Comparison of ENCODE assay signal across 12 mouse cellular contexts in the genomic region with DNA sequence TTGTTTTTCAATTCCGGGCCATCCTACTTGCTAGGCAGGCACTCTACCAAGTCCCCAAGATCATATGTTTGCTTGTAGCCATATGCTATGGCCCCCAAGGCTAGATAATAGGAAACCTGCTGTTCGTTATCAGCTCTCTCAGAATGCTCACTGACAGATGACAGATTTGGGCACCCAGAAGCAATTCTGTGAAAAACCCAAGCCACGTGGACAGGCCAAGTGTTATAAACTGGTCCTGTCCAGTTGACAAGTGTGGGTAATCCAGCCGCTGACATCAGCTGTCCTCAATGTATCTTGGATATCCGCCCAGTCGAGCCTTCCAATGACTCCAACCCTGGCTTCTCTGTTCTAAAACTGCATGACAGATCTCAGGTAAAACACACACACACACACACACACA.
DNase-seq lines count a peak whose midpoint lies in the region; ATAC-seq and TF ChIP-seq lines count a peak whose summit lies in the region.
"Had no signal": no experiment of that assay in that cellular context is flagged by ENCODE, and none has a peak within 500 bp of the region (broad histone marks: within the 10 kb centered on the region; RNA-seq: fewer than 3 reads in every experiment).

No protein-coding gene starts in this region.

- 15% methylated on average over 6 of the region's 6 CpGs for WGBS in heart, embryonic 14.5 days
- WGBS in hindbrain, postnatal 0 days, result 38% methylated on average over 6 of the region's 6 CpGs

- peak overlapping the region; percentile 67 to 68 for H3K27ac ChIP-seq in heart, embryonic 14.5 days (replicated peaks in 1 of 2; ENCODE audit: control insufficient read depth in 1 of 2, insufficient read depth in 1 of 2, low read depth in 2 of 2, low read length in 2 of 2)
- peak overlapping the region; percentile 68; the same call in 1 of the 2 replicates for H3K27ac ChIP-seq in hindbrain, postnatal 0 days
- H3K27ac ChIP-seq: liver, embryonic 12.5 days had no signal

- peaks cover 15 to 27% of the 10 kb centered on the region in 2 experiments for H3K4me1 ChIP-seq in heart, embryonic 14.5 days (ENCODE audit: control insufficient read depth in 2 of 2, insufficient read depth in 2 of 2, low read length in 2 of 2)
- peaks cover 14% of the 10 kb centered on the region for H3K4me1 ChIP-seq in hindbrain, postnatal 0 days (ENCODE audit: insufficient read depth, low read length)
- H3K4me1 ChIP-seq: liver, embryonic 12.5 days had no signal

- intact Hi-C loops in gastrocnemius, postnatal 36 days (cut with DNase I), result no loop called here
- intact Hi-C loops in left cerebral cortex, postnatal 25 days (cut with DNase I), result no loop called here

- H3K27me3 ChIP-seq in heart, embryonic 14.5 days (ENCODE audit: control insufficient read depth, insufficient read depth, low read length), result no peaks in the 10 kb centered on the region
- H3K27me3 ChIP-seq in hindbrain, postnatal 0 days (ENCODE audit: insufficient read depth, low read length), result no peaks in the 10 kb centered on the region
- H3K27me3 ChIP-seq: liver, embryonic 12.5 days had no signal

- no peaks in the 10 kb centered on the region for H3K36me3 ChIP-seq in heart, embryonic 14.5 days (ENCODE audit: control insufficient read depth, insufficient read depth, low read length)
- H3K36me3 ChIP-seq in hindbrain, postnatal 0 days (ENCODE audit: insufficient read depth, low read length), result no peaks in the 10 kb centered on the region
- H3K36me3 ChIP-seq: liver, embryonic 12.5 days had no signal

- TF ChIP-seq CTCF in hindbrain, postnatal 0 days (IDR thresholded peaks at IDR 0.05; ENCODE audit: low read depth), result no peak

- no peak overlapping the region for H3K4me3 ChIP-seq in heart, embryonic 14.5 days (ENCODE audit: control insufficient read depth in 1 of 2, insufficient read depth in 1 of 2, low read depth in 1 of 2, low read length in 2 of 2)
- H3K4me3 ChIP-seq in hindbrain, postnatal 0 days (ENCODE audit: low read length), result no peak overlapping the region
- H3K4me3 ChIP-seq: erythroblast, embryonic 14.5 days; liver, embryonic 12.5 days had no signal

- no peaks in the 10 kb centered on the region for H3K9me3 ChIP-seq in heart, embryonic 14.5 days (ENCODE audit: control insufficient read depth, low read length)
- H3K9me3 ChIP-seq in hindbrain, postnatal 0 days (ENCODE audit: low read length), result no peaks in the 10 kb centered on the region
- H3K9me3 ChIP-seq: liver, embryonic 12.5 days had no signal

- DNase-seq in gastrocnemius, postnatal 25 days, result peak; percentile 8
- no peak for DNase-seq in gastrocnemius, postnatal 36 days
- peak; percentile 46 for DNase-seq in retina, postnatal 1 day
- DNase-seq in retina, embryonic 14.5 days (ENCODE audit: low spot score), result no peak
- DNase-seq in hindbrain, postnatal 0 days (ENCODE audit: low spot score), result peak; percentile 58
- no peak for DNase-seq in left cerebral cortex, postnatal 25 days (ENCODE audit: low spot score in 2 of 2)
- DNase-seq in right cerebral cortex, adult 18-20 months, result no peak
- DNase-seq: thymus, postnatal 25 days had no signal

- no peak for ATAC-seq in heart, embryonic 14.5 days (ENCODE audit: insufficient number of reproducible peaks, insufficient read depth, low FRiP score, low read depth)
- ATAC-seq in hindbrain, postnatal 0 days, result peak; percentile 71
- ATAC-seq: CD4-positive, CD25-positive, alpha-beta regulatory T cell, adult 4 months; liver, embryonic 12.5 days had no signal

- H3K4me2 ChIP-seq in heart, embryonic 14.5 days (ENCODE audit: low read length), result peak overlapping the region; percentile 50
- H3K4me2 ChIP-seq in hindbrain, postnatal 0 days (ENCODE audit: low read depth, low read length), result peak overlapping the region; percentile 46
- H3K4me2 ChIP-seq: liver, embryonic 12.5 days had no signal

- no peak overlapping the region for H3K9ac ChIP-seq in heart, embryonic 14.5 days (ENCODE audit: low read length)
- no peak overlapping the region for H3K9ac ChIP-seq in hindbrain, postnatal 0 days (replicated peaks; ENCODE audit: low read length)
- H3K9ac ChIP-seq: liver, embryonic 12.5 days had no signal

Comparison
In these comparisons a context has a peak if more than half of its experiments do, and no peak if none do; other contexts are left out.
1. DNase-seq: peak in gastrocnemius, postnatal 25 days (single experiment), retina, postnatal 1 day (single experiment) and hindbrain, postnatal 0 days (single experiment); none in gastrocnemius, postnatal 36 days (0 of 2), retina, embryonic 14.5 days (single experiment), left cerebral cortex, postnatal 25 days (0 of 2) and right cerebral cortex, adult 18-20 months (single experiment).